Mouse (Mus musculus) midbrain, embryonic 12.5 days (tissue): Measurements from ENCODE around the gene Ak1. TPM values are rescaled to one million over a fixed set of nuclear protein-coding genes. Genes with fewer than 3 reads are reported as not detected.
A peak's percentile ranks its signal among the peaks of the same experiment; 100 is the strongest.

Experiments
- ATAC-seq: fragments of 200-750 bp; cut with Nextera tagmentation; 2 replicates; pipeline ENCODE4 v1.8.0; 2017; ENCODE audit warnings: low read depth, moderate TSS enrichment, moderate library complexity; ENCODE audit not compliant: low FRiP score
- H3K27ac ChIP-seq: fragments of 300-500 bp; sonication (generic); replicated peaks from 2 replicates; pipeline ENCODE4 v1.5.1; 2016; ENCODE audit warnings: mild to moderate bottlenecking
- H3K27me3 ChIP-seq: fragments of 300-500 bp; sonication (generic); 2 replicates; pipeline ENCODE4 v1.6.1; 2016; ENCODE audit warnings: mild to moderate bottlenecking
- H3K36me3 ChIP-seq: fragments of 300-500 bp; sonication (generic); 2 replicates; pipeline ENCODE4 v1.6.1; 2016
- H3K4me1 ChIP-seq: fragments of 300-500 bp; sonication (generic); 2 replicates; pipeline ENCODE4 v1.6.1; 2016
- H3K4me2 ChIP-seq: fragments of 300-500 bp; sonication (generic); replicated peaks from 2 replicates; pipeline ENCODE4 v1.6.1; 2016; ENCODE audit warnings: mild to moderate bottlenecking, moderate library complexity
- H3K4me3 ChIP-seq: fragments of 300-500 bp; sonication (generic); 2 replicates; pipeline ENCODE4 v1.5.1; 2016; ENCODE audit warnings: mild to moderate bottlenecking
- H3K9ac ChIP-seq: fragments of 300-500 bp; sonication (generic); replicated peaks from 2 replicates; pipeline ENCODE4 v1.6.1; 2016; ENCODE audit warnings: mild to moderate bottlenecking, moderate library complexity
- H3K9me3 ChIP-seq: fragments of 300-500 bp; sonication (generic); 2 replicates; pipeline ENCODE4 v1.6.1; 2016; ENCODE audit warnings: mild to moderate bottlenecking
- WGBS: fragments of 180-500 bp; shearing (Covaris S2); methylation state at CpG from one replicate; pipeline ENCODE4 v1.1.7; 2016; 5-methylcytosine and 5-hydroxymethylcytosine counted together
- polyA plus RNA-seq: library from polyadenylated mRNA; unstranded; fragments of >200 nt; fragmentation: Nextera tagmentation; extraction: Ambion mirVana; gene quantifications from 2 replicates; pipeline ENCODE4 v1.2.1, GENCODE M21; 2016

Gene Ak1
- polyA plus RNA-seq, 1 experiment from 2014 or later, result 31.6 TPM

- Histone ChIP-seq H3K36me3 (0 out of 2 replicates have a peak, but pooled peaks cover 4% of the 10 kb centered on the region), H3K27me3 (no peaks in the 10 kb centered on the region; the same call in 1 of the 2 replicates), H3K4me1 (peaks cover 29% of the 10 kb centered on the region), H3K4me3 (no peak overlapping the region), H3K9me3 (no peaks in the 10 kb centered on the region), H3K27ac (no peak overlapping the region), H3K9ac (no peak overlapping the region), H3K4me2 (no peak overlapping the region)
- WGBS, result 53% methylated on average over 7 of the region's 7 CpGs
- ATAC-seq, result 0 out of 2 replicates have a peak, but pooled peaks have one; percentile 1
Measured at GRCm38 (mm10) chr2:32631737-32632394, 10.3 kb downstream of the Ak1 start.

GRCm38 (mm10) chr2:32633660-32634059 lies 12.1 kb downstream of the Ak1 start:
- H3K9me3 ChIP-seq, result no peaks in the 10 kb centered on the region
- H3K9ac ChIP-seq, result no peak overlapping the region
- H3K4me3 ChIP-seq, result no peak overlapping the region
- H3K27ac ChIP-seq, result no peak overlapping the region
- H3K4me2 ChIP-seq, result no peak overlapping the region
- 0 out of 2 replicates have a peak, but pooled peaks cover 4% of the 10 kb centered on the region for H3K36me3 ChIP-seq
- H3K27me3 ChIP-seq, result no peaks in the 10 kb centered on the region; the same call in 1 of the 2 replicates
- ATAC-seq, result no peak
- peaks cover 27% of the 10 kb centered on the region for H3K4me1 ChIP-seq
- 81% methylated on average over 5 of the region's 5 CpGs for WGBS

- Histone ChIP-seq H3K36me3 (0 out of 2 replicates have a peak, but pooled peaks cover 4% of the 10 kb centered on the region), H3K9ac (no peak overlapping the region), H3K9me3 (no peaks in the 10 kb centered on the region), H3K27me3 (no peaks in the 10 kb centered on the region; the same call in 1 of the 2 replicates), H3K4me2 (no peak overlapping the region), H3K27ac (no peak overlapping the region; the same call in 1 of the 2 replicates), H3K4me1 (peaks cover 19% of the 10 kb centered on the region), H3K4me3 (no peak overlapping the region)
- WGBS, result 86% methylated on average over 10 of the region's 10 CpGs
- ATAC-seq, result no peak
Measured at GRCm38 (mm10) chr2:32634277-32635105, 12.9 kb downstream of the Ak1 start.

- Histone ChIP-seq H3K4me3 (no peak overlapping the region), H3K4me2 (no peak overlapping the region), H3K27me3 (no peaks in the 10 kb centered on the region), H3K36me3 (0 out of 2 replicates have a peak, but pooled peaks cover 4% of the 10 kb centered on the region), H3K4me1 (peaks cover 12% of the 10 kb centered on the region; the same call in 1 of the 2 replicates), H3K9ac (no peak overlapping the region), H3K9me3 (no peaks in the 10 kb centered on the region), H3K27ac (no peak overlapping the region)
- WGBS, result 91% methylated on average over 7 of the region's 7 CpGs
- ATAC-seq, result no peak
Measured at GRCm38 (mm10) chr2:32636617-32637016, 15.1 kb downstream of the Ak1 start.

- Histone ChIP-seq H3K4me3 (no peak overlapping the region), H3K9ac (no peak overlapping the region), H3K27ac (no peak overlapping the region), H3K9me3 (no peaks in the 10 kb centered on the region), H3K36me3 (0 out of 2 replicates have a peak, but pooled peaks cover 4% of the 10 kb centered on the region), H3K4me2 (no peak overlapping the region), H3K27me3 (no peaks in the 10 kb centered on the region), H3K4me1 (peaks cover 5% of the 10 kb centered on the region; the same call in 1 of the 2 replicates)
- no peak for ATAC-seq
- 49% methylated on average over 11 of the region's 11 CpGs for WGBS
Measured at GRCm38 (mm10) chr2:32637778-32638281, 16.3 kb downstream of the Ak1 start.

GRCm38 (mm10) chr2:32639632-32640031 lies 18.1 kb downstream of the Ak1 start:
- Histone ChIP-seq H3K36me3 (no peaks in the 10 kb centered on the region), H3K4me3 (no peak overlapping the region), H3K27ac (no peak overlapping the region), H3K9me3 (no peaks in the 10 kb centered on the region), H3K27me3 (no peaks in the 10 kb centered on the region), H3K4me1 (peaks cover 5% of the 10 kb centered on the region; the same call in 1 of the 2 replicates), H3K4me2 (no peak overlapping the region), H3K9ac (no peak overlapping the region)
- 88% methylated on average over 1 of the region's 1 CpGs for WGBS
- ATAC-seq, result no peak

- Histone ChIP-seq H3K4me1 (peaks cover 5% of the 10 kb centered on the region; the same call in 1 of the 2 replicates), H3K9ac (no peak overlapping the region), H3K36me3 (no peaks in the 10 kb centered on the region), H3K4me3 (no peak overlapping the region), H3K27me3 (no peaks in the 10 kb centered on the region), H3K4me2 (no peak overlapping the region), H3K27ac (no peak overlapping the region), H3K9me3 (no peaks in the 10 kb centered on the region)
- WGBS, result 68% methylated on average over 6 of the region's 6 CpGs
- no peak for ATAC-seq
Measured at GRCm38 (mm10) chr2:32640550-32641051, 19.0 kb downstream of the Ak1 start.

- Histone ChIP-seq H3K4me3 (no peak overlapping the region), H3K27ac (no peak overlapping the region), H3K27me3 (no peaks in the 10 kb centered on the region), H3K36me3 (no peaks in the 10 kb centered on the region), H3K9me3 (no peaks in the 10 kb centered on the region), H3K9ac (no peak overlapping the region), H3K4me2 (no peak overlapping the region), H3K4me1 (peaks cover 5% of the 10 kb centered on the region; the same call in 1 of the 2 replicates)
- 86% methylated on average over 5 of the region's 5 CpGs for WGBS
- no peak for ATAC-seq
Measured at GRCm38 (mm10) chr2:32641810-32642209, 20.3 kb downstream of the Ak1 start.

- no peak for ATAC-seq
- WGBS, result 79% methylated on average over 7 of the region's 7 CpGs
- no peak overlapping the region for H3K9ac ChIP-seq
- H3K27ac ChIP-seq, result no peak overlapping the region
- H3K4me3 ChIP-seq, result no peak overlapping the region
- H3K4me1 ChIP-seq, result peaks cover 3% of the 10 kb centered on the region; the same call in 1 of the 2 replicates
- H3K9me3 ChIP-seq, result no peaks in the 10 kb centered on the region
- H3K27me3 ChIP-seq, result no peaks in the 10 kb centered on the region
- H3K4me2 ChIP-seq, result no peak overlapping the region
- no peaks in the 10 kb centered on the region for H3K36me3 ChIP-seq
Measured at GRCm38 (mm10) chr2:32642813-32643212, 21.3 kb downstream of the Ak1 start.

GRCm38 (mm10) chr2:32644083-32644482 lies 22.5 kb downstream of the Ak1 start:
- Histone ChIP-seq H3K4me1 (no peaks in the 10 kb centered on the region), H3K4me3 (no peak overlapping the region), H3K9ac (no peak overlapping the region), H3K27ac (no peak overlapping the region), H3K9me3 (no peaks in the 10 kb centered on the region), H3K4me2 (no peak overlapping the region), H3K27me3 (no peaks in the 10 kb centered on the region), H3K36me3 (no peaks in the 10 kb centered on the region)
- ATAC-seq, result no peak
- WGBS, result 88% methylated on average over 9 of the region's 9 CpGs

- Histone ChIP-seq H3K4me1 (no peaks in the 10 kb centered on the region), H3K4me2 (no peak overlapping the region), H3K27ac (no peak overlapping the region), H3K9ac (no peak overlapping the region), H3K36me3 (no peaks in the 10 kb centered on the region), H3K27me3 (no peaks in the 10 kb centered on the region), H3K9me3 (no peaks in the 10 kb centered on the region), H3K4me3 (no peak overlapping the region)
- no peak for ATAC-seq
- WGBS, result 82% methylated on average over 8 of the region's 8 CpGs
Measured at GRCm38 (mm10) chr2:32644799-32645475, 23.4 kb downstream of the Ak1 start.
